Mouse (Mus musculus): Measurements from ENCODE around the gene Nqo2. TPM values are rescaled to one million over a fixed set of nuclear protein-coding genes. Genes with fewer than 3 reads are reported as not detected.
A peak's percentile ranks its signal among the peaks of the same experiment; 100 is the strongest.

Gene Nqo2
- polyA plus RNA-seq, 1 experiment from 2014 or later, result 26.1 TPM

GRCm38 (mm10) chr13:33941288-33941808 lies 23.1 kb upstream of the Nqo2 start:
- 63% methylated on average over 5 of the region's 5 CpGs for WGBS (ENCODE audit: insufficient replicate concordance)
- Histone ChIP-seq H3K4me3 (ENCODE audit: low read depth, low read length) (no peak overlapping the region), H3K27ac (ENCODE audit: low read length) (no peak overlapping the region), H3K36me3 (ENCODE audit: control insufficient read depth, insufficient read depth) (no peaks in the 10 kb centered on the region), H3K9me3 (replicated peaks; ENCODE audit: control insufficient read depth, low read length) (no peaks in the 10 kb centered on the region), H3K4me2 (ENCODE audit: low read depth, low read length) (no peak overlapping the region), H3K4me1 (ENCODE audit: control insufficient read depth, low read depth, low read length) (no peaks in the 10 kb centered on the region), H3K27me3 (ENCODE audit: control insufficient read depth, insufficient read depth, low read depth, low read length) (no peaks in the 10 kb centered on the region), H3K9ac (ENCODE audit: low read depth, low read length) (no peak overlapping the region)
- ATAC-seq (ENCODE audit: low read depth), result no peak

GRCm38 (mm10) chr13:33942212-33942779 lies 22.2 kb upstream of the Nqo2 start:
- H3K36me3 ChIP-seq (ENCODE audit: control insufficient read depth, insufficient read depth), result no peaks in the 10 kb centered on the region
- H3K4me1 ChIP-seq (ENCODE audit: control insufficient read depth, low read depth, low read length), result no peaks in the 10 kb centered on the region
- no peak for ATAC-seq (ENCODE audit: low read depth)
- H3K9me3 ChIP-seq (replicated peaks; ENCODE audit: control insufficient read depth, low read length), result no peaks in the 10 kb centered on the region
- H3K4me2 ChIP-seq (ENCODE audit: low read depth, low read length), result no peak overlapping the region
- 41% methylated on average over 4 of the region's 4 CpGs for WGBS (ENCODE audit: insufficient replicate concordance)
- H3K27me3 ChIP-seq (ENCODE audit: control insufficient read depth, insufficient read depth, low read depth, low read length), result no peaks in the 10 kb centered on the region
- H3K9ac ChIP-seq (ENCODE audit: low read depth, low read length), result no peak overlapping the region
- H3K27ac ChIP-seq (ENCODE audit: low read length), result no peak overlapping the region
- no peak overlapping the region for H3K4me3 ChIP-seq (ENCODE audit: low read depth, low read length)

GRCm38 (mm10) chr13:33951308-33952074 lies 13.0 kb upstream of the Nqo2 start:
- H3K4me2 ChIP-seq (ENCODE audit: low read depth, low read length), result no peak overlapping the region
- H3K27me3 ChIP-seq (ENCODE audit: control insufficient read depth, insufficient read depth, low read depth, low read length), result no peaks in the 10 kb centered on the region
- no peaks in the 10 kb centered on the region for H3K4me1 ChIP-seq (ENCODE audit: control insufficient read depth, low read depth, low read length)
- 67% methylated on average over 4 of the region's 4 CpGs for WGBS (ENCODE audit: insufficient replicate concordance)
- H3K4me3 ChIP-seq (ENCODE audit: low read depth, low read length), result no peak overlapping the region
- no peak overlapping the region for H3K27ac ChIP-seq (ENCODE audit: low read length)
- no peaks in the 10 kb centered on the region for H3K9me3 ChIP-seq (replicated peaks; ENCODE audit: control insufficient read depth, low read length)
- no peak for ATAC-seq (ENCODE audit: low read depth)
- no peak overlapping the region for H3K9ac ChIP-seq (ENCODE audit: low read depth, low read length)
- no peaks in the 10 kb centered on the region for H3K36me3 ChIP-seq (ENCODE audit: control insufficient read depth, insufficient read depth)

GRCm38 (mm10) chr13:33952075-33952449 lies 12.4 kb upstream of the Nqo2 start:
- H3K27me3 ChIP-seq (ENCODE audit: control insufficient read depth, insufficient read depth, low read depth, low read length), result no peaks in the 10 kb centered on the region
- no peaks in the 10 kb centered on the region for H3K4me1 ChIP-seq (ENCODE audit: control insufficient read depth, low read depth, low read length)
- 42% methylated on average over 1 of the region's 1 CpGs for WGBS (ENCODE audit: insufficient replicate concordance)
- H3K4me2 ChIP-seq (ENCODE audit: low read depth, low read length), result no peak overlapping the region
- no peaks in the 10 kb centered on the region for H3K36me3 ChIP-seq (ENCODE audit: control insufficient read depth, insufficient read depth)
- no peak overlapping the region for H3K9ac ChIP-seq (ENCODE audit: low read depth, low read length)
- no peak overlapping the region for H3K4me3 ChIP-seq (ENCODE audit: low read depth, low read length)
- no peaks in the 10 kb centered on the region for H3K9me3 ChIP-seq (replicated peaks; ENCODE audit: control insufficient read depth, low read length)
- no peak for ATAC-seq (ENCODE audit: low read depth)
- no peak overlapping the region for H3K27ac ChIP-seq (ENCODE audit: low read length)

GRCm38 (mm10) chr13:33952947-33953346 lies 11.5 kb upstream of the Nqo2 start:
- Histone ChIP-seq H3K4me1 (ENCODE audit: control insufficient read depth, low read depth, low read length) (no peaks in the 10 kb centered on the region), H3K36me3 (ENCODE audit: control insufficient read depth, insufficient read depth) (no peaks in the 10 kb centered on the region), H3K4me3 (ENCODE audit: low read depth, low read length) (no peak overlapping the region), H3K27me3 (ENCODE audit: control insufficient read depth, insufficient read depth, low read depth, low read length) (no peaks in the 10 kb centered on the region), H3K4me2 (ENCODE audit: low read depth, low read length) (no peak overlapping the region), H3K27ac (ENCODE audit: low read length) (no peak overlapping the region), H3K9me3 (replicated peaks; ENCODE audit: control insufficient read depth, low read length) (no peaks in the 10 kb centered on the region), H3K9ac (ENCODE audit: low read depth, low read length) (no peak overlapping the region)
- 61% methylated on average over 2 of the region's 2 CpGs for WGBS (ENCODE audit: insufficient replicate concordance)
- ATAC-seq (ENCODE audit: low read depth), result no peak

GRCm38 (mm10) chr13:33956571-33957421 lies 7.7 kb upstream of the Nqo2 start:
- no peaks in the 10 kb centered on the region for H3K4me1 ChIP-seq (ENCODE audit: control insufficient read depth, low read depth, low read length)
- H3K27me3 ChIP-seq (ENCODE audit: control insufficient read depth, insufficient read depth, low read depth, low read length), result no peaks in the 10 kb centered on the region
- no peak overlapping the region for H3K9ac ChIP-seq (ENCODE audit: low read depth, low read length)
- H3K9me3 ChIP-seq (replicated peaks; ENCODE audit: control insufficient read depth, low read length), result no peaks in the 10 kb centered on the region
- no peak overlapping the region for H3K4me3 ChIP-seq (ENCODE audit: low read depth, low read length)
- H3K27ac ChIP-seq (ENCODE audit: low read length), result no peak overlapping the region
- no peaks in the 10 kb centered on the region for H3K36me3 ChIP-seq (ENCODE audit: control insufficient read depth, insufficient read depth)
- H3K4me2 ChIP-seq (ENCODE audit: low read depth, low read length), result no peak overlapping the region
- 30% methylated on average over 6 of the region's 6 CpGs for WGBS (ENCODE audit: insufficient replicate concordance)
- 0 out of 2 replicates have a peak, but pooled peaks have one; percentile 24 for ATAC-seq (ENCODE audit: low read depth)

GRCm38 (mm10) chr13:33959771-33960170 lies 4.7 kb upstream of the Nqo2 start:
- H3K9ac ChIP-seq (ENCODE audit: low read depth, low read length), result no peak overlapping the region
- H3K4me2 ChIP-seq (ENCODE audit: low read depth, low read length), result no peak overlapping the region
- no peaks in the 10 kb centered on the region for H3K36me3 ChIP-seq (ENCODE audit: control insufficient read depth, insufficient read depth)
- WGBS (ENCODE audit: insufficient replicate concordance), result 84% methylated on average over 2 of the region's 2 CpGs
- peaks cover 2% of the 10 kb centered on the region for H3K4me1 ChIP-seq (ENCODE audit: control insufficient read depth, low read depth, low read length)
- no peak for ATAC-seq (ENCODE audit: low read depth)
- no peaks in the 10 kb centered on the region for H3K27me3 ChIP-seq (ENCODE audit: control insufficient read depth, insufficient read depth, low read depth, low read length)
- no peaks in the 10 kb centered on the region for H3K9me3 ChIP-seq (replicated peaks; ENCODE audit: control insufficient read depth, low read length)
- no peak overlapping the region for H3K27ac ChIP-seq (ENCODE audit: low read length)
- H3K4me3 ChIP-seq (ENCODE audit: low read depth, low read length), result no peak overlapping the region

GRCm38 (mm10) chr13:33965056-33966024 lies 853 bp downstream of the Nqo2 start:
- no peaks in the 10 kb centered on the region for H3K27me3 ChIP-seq (ENCODE audit: control insufficient read depth, insufficient read depth, low read depth, low read length)
- peak overlapping the region; percentile 71 for H3K4me3 ChIP-seq (ENCODE audit: low read depth, low read length)
- H3K27ac ChIP-seq (ENCODE audit: low read length), result peak overlapping the region; percentile 89
- peak overlapping the region; percentile 79 for H3K4me2 ChIP-seq (ENCODE audit: low read depth, low read length)
- ATAC-seq (ENCODE audit: low read depth), result peak; percentile 77
- 7% methylated on average over 14 of the region's 14 CpGs for WGBS (ENCODE audit: insufficient replicate concordance)
- H3K9ac ChIP-seq (ENCODE audit: low read depth, low read length), result peak overlapping the region; percentile 46
- H3K4me1 ChIP-seq (ENCODE audit: control insufficient read depth, low read depth, low read length), result peaks cover 15% of the 10 kb centered on the region
- no peaks in the 10 kb centered on the region for H3K9me3 ChIP-seq (replicated peaks; ENCODE audit: control insufficient read depth, low read length)
- H3K36me3 ChIP-seq (ENCODE audit: control insufficient read depth, insufficient read depth), result no peaks in the 10 kb centered on the region

Measured in liver, embryonic 16.5 days (tissue).